Mouse (Mus musculus): ENCODE results near the gene Cdc42ep5. TPM values are rescaled to one million over a fixed set of nuclear protein-coding genes. Genes with fewer than 3 reads are reported as not detected.

The Cdc42ep5 gene
- polyA plus RNA-seq, 1 experiment from 2014 or later: 7.2 TPM

DNA sequence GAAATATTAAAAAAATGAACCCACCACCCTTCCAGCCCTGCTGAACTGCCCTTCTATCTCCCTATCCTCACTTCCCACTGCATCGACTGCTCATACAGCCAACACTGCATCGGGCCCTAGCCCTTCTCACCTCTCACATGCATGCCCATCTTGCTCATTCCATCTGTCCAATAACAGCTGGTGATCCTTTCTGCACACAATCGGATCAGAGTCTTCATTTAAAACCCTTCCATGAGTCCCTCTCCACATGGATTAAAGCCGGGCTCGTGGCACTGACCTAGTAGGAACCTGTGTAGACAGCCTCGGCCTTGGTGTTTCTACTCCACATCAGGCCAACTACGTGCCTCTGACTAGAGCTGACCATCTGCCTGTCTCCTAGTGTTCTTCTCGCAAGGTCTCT, 32.7 kb downstream of the Cdc42ep5 start:
- Histone ChIP-seq H3K9me3 (ENCODE audit: control insufficient read depth, low read length) (no peaks in the 10 kb centered on the region), H3K27me3 (ENCODE audit: control insufficient read depth, insufficient read depth, low read length) (no peaks in the 10 kb centered on the region), H3K27ac (no peak overlapping the region), H3K4me2 (replicated peaks) (no peak overlapping the region), H3K4me3 (replicated peaks; ENCODE audit: low read length) (no peak overlapping the region), H3K9ac (peak overlapping the region; percentile 3; the same call in 1 of the 2 replicates), H3K36me3 (replicated peaks; ENCODE audit: control insufficient read depth, insufficient read depth) (peaks cover 20% of the 10 kb centered on the region; the same call in 1 of the 2 replicates), H3K4me1 (replicated peaks; ENCODE audit: control insufficient read depth, insufficient read depth, low read length) (peaks cover 12% of the 10 kb centered on the region; the same call in 1 of the 2 replicates)
- no peak for DNase-seq (ENCODE audit: low spot score)
- no peak for ATAC-seq (ENCODE audit: low FRiP score)
- WGBS: 89% methylated on average over 8 of the region's 8 CpGs

GRCm38 (mm10) chr7:4130686-4131452, 33.8 kb downstream of the Cdc42ep5 start:
- Histone ChIP-seq H3K9ac (0 out of 2 replicates have a peak overlapping the region, but pooled peaks have one; percentile 37), H3K4me2 (replicated peaks) (no peak overlapping the region), H3K27me3 (ENCODE audit: control insufficient read depth, insufficient read depth, low read length) (no peaks in the 10 kb centered on the region), H3K4me3 (replicated peaks; ENCODE audit: low read length) (no peak overlapping the region), H3K9me3 (ENCODE audit: control insufficient read depth, low read length) (no peaks in the 10 kb centered on the region), H3K4me1 (replicated peaks; ENCODE audit: control insufficient read depth, insufficient read depth, low read length) (peaks cover 6% of the 10 kb centered on the region; the same call in 1 of the 2 replicates), H3K36me3 (replicated peaks; ENCODE audit: control insufficient read depth, insufficient read depth) (peaks cover 20% of the 10 kb centered on the region; the same call in 1 of the 2 replicates), H3K27ac (peak overlapping the region; percentile 75)
- DNase-seq (ENCODE audit: low spot score) (peak; percentile 91), ATAC-seq (ENCODE audit: low FRiP score) (peak; percentile 53)
- WGBS: 32% methylated on average over 13 of the region's 13 CpGs

GRCm38 (mm10) chr7:4128860-4129259, 35.8 kb downstream of the Cdc42ep5 start:
- Histone ChIP-seq H3K9ac (peak overlapping the region; percentile 6; the same call in 1 of the 2 replicates), H3K4me3 (replicated peaks; ENCODE audit: low read length) (no peak overlapping the region), H3K27me3 (ENCODE audit: control insufficient read depth, insufficient read depth, low read length) (no peaks in the 10 kb centered on the region), H3K4me1 (replicated peaks; ENCODE audit: control insufficient read depth, insufficient read depth, low read length) (peaks cover 20% of the 10 kb centered on the region), H3K36me3 (replicated peaks; ENCODE audit: control insufficient read depth, insufficient read depth) (peaks cover 20% of the 10 kb centered on the region; the same call in 1 of the 2 replicates), H3K27ac (0 out of 2 replicates have a peak overlapping the region, but pooled peaks have one; percentile 48), H3K4me2 (replicated peaks) (no peak overlapping the region), H3K9me3 (ENCODE audit: control insufficient read depth, low read length) (no peaks in the 10 kb centered on the region)
- no peak for ATAC-seq (ENCODE audit: low FRiP score)
- WGBS: 69% methylated on average over 6 of the region's 6 CpGs
- no peak for DNase-seq (ENCODE audit: low spot score)

DNA sequence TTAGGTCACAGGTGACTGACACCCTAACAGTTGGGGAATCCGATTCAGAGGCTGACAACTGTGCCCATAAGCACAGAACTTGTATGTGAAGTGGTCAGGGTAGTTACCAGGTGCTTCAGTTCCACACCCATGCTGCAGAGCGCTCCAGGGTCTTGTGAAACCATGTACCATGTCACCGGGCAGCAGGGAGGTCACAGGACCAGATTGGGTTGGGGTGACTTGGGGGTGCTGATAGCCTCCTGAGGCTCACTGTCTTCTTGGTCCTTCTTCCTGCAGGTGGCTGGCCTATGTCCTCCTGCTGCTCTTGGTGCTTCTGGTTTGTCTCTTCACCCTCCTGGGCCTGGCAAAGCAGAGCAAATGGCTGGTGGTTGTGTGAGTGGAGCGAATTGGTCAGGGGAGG, 36.8 kb downstream of the Cdc42ep5 start:
- Histone ChIP-seq H3K4me2 (replicated peaks) (no peak overlapping the region), H3K9me3 (ENCODE audit: control insufficient read depth, low read length) (no peaks in the 10 kb centered on the region), H3K36me3 (replicated peaks; ENCODE audit: control insufficient read depth, insufficient read depth) (peaks cover 20% of the 10 kb centered on the region; the same call in 1 of the 2 replicates), H3K27me3 (ENCODE audit: control insufficient read depth, insufficient read depth, low read length) (no peaks in the 10 kb centered on the region), H3K9ac (no peak overlapping the region), H3K4me1 (replicated peaks; ENCODE audit: control insufficient read depth, insufficient read depth, low read length) (peaks cover 27% of the 10 kb centered on the region), H3K4me3 (replicated peaks; ENCODE audit: low read length) (no peak overlapping the region), H3K27ac (no peak overlapping the region)
- 90% methylated on average over 4 of the region's 4 CpGs for WGBS
- DNase-seq (ENCODE audit: low spot score) (no peak), ATAC-seq (ENCODE audit: low FRiP score) (no peak)

DNA sequence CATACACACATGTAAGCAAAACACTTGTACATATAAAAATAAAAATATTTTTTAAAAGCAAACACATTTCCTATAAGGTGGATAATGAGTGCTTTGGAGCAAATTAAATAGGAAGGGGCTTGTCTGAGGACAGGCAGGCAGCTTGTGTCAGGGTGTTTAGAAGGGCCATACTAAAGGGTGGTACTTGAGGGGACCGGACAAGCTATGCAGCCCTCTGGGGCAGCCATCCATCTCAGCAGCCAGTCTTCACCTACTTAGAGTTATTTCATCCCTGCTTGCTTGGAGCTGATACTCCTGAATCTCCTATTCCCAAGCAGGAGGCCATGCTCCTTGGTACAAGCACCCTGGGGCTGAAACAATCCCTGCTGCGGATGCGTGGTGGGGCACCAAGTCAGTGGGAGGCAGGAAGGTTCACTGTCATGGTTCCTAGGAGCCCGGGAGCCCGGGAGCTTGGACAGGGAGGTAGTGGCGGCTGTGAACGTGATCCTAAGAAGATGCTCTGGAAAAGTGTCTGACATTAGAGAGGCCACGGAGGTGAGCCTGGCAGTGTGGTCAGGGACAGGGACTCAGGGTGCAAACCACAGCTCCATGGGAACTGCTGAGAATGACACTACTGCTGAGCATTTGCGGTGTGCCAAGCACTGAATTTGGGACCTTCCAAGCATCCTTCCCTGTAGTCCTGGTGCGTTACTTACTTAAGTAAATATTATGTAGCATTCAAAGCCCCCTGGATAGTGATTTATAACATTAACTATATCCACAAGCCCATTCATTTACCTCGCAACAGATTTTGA, 37.5 kb downstream of the Cdc42ep5 start:
- Histone ChIP-seq H3K4me2 (replicated peaks) (no peak overlapping the region), H3K9ac (no peak overlapping the region), H3K9me3 (ENCODE audit: control insufficient read depth, low read length) (no peaks in the 10 kb centered on the region), H3K36me3 (replicated peaks; ENCODE audit: control insufficient read depth, insufficient read depth) (peaks cover 15% of the 10 kb centered on the region; the same call in 1 of the 2 replicates), H3K27ac (peak overlapping the region; percentile 29; the same call in 1 of the 2 replicates), H3K4me1 (replicated peaks; ENCODE audit: control insufficient read depth, insufficient read depth, low read length) (peaks cover 27% of the 10 kb centered on the region), H3K4me3 (replicated peaks; ENCODE audit: low read length) (no peak overlapping the region), H3K27me3 (ENCODE audit: control insufficient read depth, insufficient read depth, low read length) (no peaks in the 10 kb centered on the region)
- DNase-seq (ENCODE audit: low spot score) (no peak), ATAC-seq (ENCODE audit: low FRiP score) (no peak)
- WGBS: 90% methylated on average over 11 of the region's 11 CpGs

DNA sequence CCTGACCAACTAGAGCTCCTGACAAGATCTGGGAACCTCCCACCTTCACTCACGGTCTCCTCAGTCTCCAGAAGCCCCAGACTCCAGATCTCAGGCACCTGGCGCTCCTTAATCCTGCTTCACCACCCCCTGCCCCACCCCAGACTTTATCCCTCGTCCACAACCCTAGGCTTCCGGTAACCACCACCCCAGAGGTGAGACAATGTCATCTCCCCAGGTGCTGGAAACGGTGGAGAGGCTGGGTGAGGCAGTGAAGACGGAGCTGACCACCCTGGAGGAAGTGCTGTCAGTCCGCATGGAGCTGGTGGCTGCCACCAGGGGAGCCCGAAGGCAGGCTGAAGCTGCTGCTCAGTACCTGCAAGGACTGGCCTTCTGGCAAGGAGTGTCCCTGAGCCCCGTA, 39.4 kb downstream of the Cdc42ep5 start:
- H3K27me3 ChIP-seq (ENCODE audit: control insufficient read depth, insufficient read depth, low read length): no peaks in the 10 kb centered on the region
- no peak overlapping the region for H3K4me3 ChIP-seq (replicated peaks; ENCODE audit: low read length)
- H3K4me2 ChIP-seq (replicated peaks): peak overlapping the region; percentile 68
- no peak for DNase-seq (ENCODE audit: low spot score)
- peaks cover 15% of the 10 kb centered on the region; the same call in 1 of the 2 replicates for H3K36me3 ChIP-seq (replicated peaks; ENCODE audit: control insufficient read depth, insufficient read depth)
- no peaks in the 10 kb centered on the region for H3K9me3 ChIP-seq (ENCODE audit: control insufficient read depth, low read length)
- WGBS: 35% methylated on average over 9 of the region's 9 CpGs
- peaks cover 34% of the 10 kb centered on the region for H3K4me1 ChIP-seq (replicated peaks; ENCODE audit: control insufficient read depth, insufficient read depth, low read length)
- peak overlapping the region; percentile 91 for H3K27ac ChIP-seq
- ATAC-seq (ENCODE audit: low FRiP score): no peak
- peak overlapping the region; percentile 45 for H3K9ac ChIP-seq

DNA sequence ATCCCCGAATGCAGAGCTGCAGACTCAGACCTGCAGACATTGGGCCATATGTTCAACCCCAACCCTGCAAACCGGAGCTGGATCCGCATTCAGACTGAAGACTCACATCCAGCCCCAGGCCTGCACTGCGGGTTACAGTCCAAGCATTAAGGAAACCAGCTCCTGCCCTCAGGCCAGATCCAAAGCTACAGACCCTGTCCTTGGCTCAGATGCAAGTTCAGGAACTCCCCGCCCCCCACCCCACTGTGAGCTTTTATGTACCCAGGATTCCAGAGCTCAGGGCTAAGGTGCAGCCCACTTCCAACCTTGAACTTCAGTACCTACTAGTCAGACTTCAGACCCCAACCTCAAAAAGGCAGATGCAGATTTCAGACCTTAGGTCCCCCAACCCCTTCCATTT, 39.8 kb downstream of the Cdc42ep5 start:
- H3K9me3 ChIP-seq (ENCODE audit: control insufficient read depth, low read length): no peaks in the 10 kb centered on the region
- H3K27me3 ChIP-seq (ENCODE audit: control insufficient read depth, insufficient read depth, low read length): no peaks in the 10 kb centered on the region
- peaks cover 39% of the 10 kb centered on the region for H3K4me1 ChIP-seq (replicated peaks; ENCODE audit: control insufficient read depth, insufficient read depth, low read length)
- ATAC-seq (ENCODE audit: low FRiP score): no peak
- peak overlapping the region; percentile 45 for H3K9ac ChIP-seq
- 13% methylated on average over 5 of the region's 5 CpGs for WGBS
- DNase-seq (ENCODE audit: low spot score): no peak
- H3K4me3 ChIP-seq (replicated peaks; ENCODE audit: low read length): peak overlapping the region; percentile 29
- peak overlapping the region; percentile 68 for H3K4me2 ChIP-seq (replicated peaks)
- H3K27ac ChIP-seq: peak overlapping the region; percentile 91
- H3K36me3 ChIP-seq (replicated peaks; ENCODE audit: control insufficient read depth, insufficient read depth): peaks cover 15% of the 10 kb centered on the region; the same call in 1 of the 2 replicates

- no peaks in the 10 kb centered on the region for H3K9me3 ChIP-seq (ENCODE audit: control insufficient read depth, low read length)
- H3K27me3 ChIP-seq (ENCODE audit: control insufficient read depth, insufficient read depth, low read length): no peaks in the 10 kb centered on the region
- DNase-seq (ENCODE audit: low spot score) (peak; percentile 93), ATAC-seq (ENCODE audit: low FRiP score) (peak; percentile 89)
- H3K36me3 ChIP-seq (replicated peaks; ENCODE audit: control insufficient read depth, insufficient read depth): peaks cover 15% of the 10 kb centered on the region; the same call in 1 of the 2 replicates
- H3K4me3 ChIP-seq (replicated peaks; ENCODE audit: low read length): peak overlapping the region; percentile 29
- H3K4me2 ChIP-seq (replicated peaks): peak overlapping the region; percentile 68
- WGBS: 1% methylated on average over 10 of the region's 10 CpGs
- H3K4me1 ChIP-seq (replicated peaks; ENCODE audit: control insufficient read depth, insufficient read depth, low read length): peaks cover 39% of the 10 kb centered on the region
- H3K9ac ChIP-seq: peak overlapping the region; percentile 87
- peak overlapping the region; percentile 91 for H3K27ac ChIP-seq
Observed at GRCm38 (mm10) chr7:4124315-4124759, 40.3 kb downstream of the Cdc42ep5 start.

DNA sequence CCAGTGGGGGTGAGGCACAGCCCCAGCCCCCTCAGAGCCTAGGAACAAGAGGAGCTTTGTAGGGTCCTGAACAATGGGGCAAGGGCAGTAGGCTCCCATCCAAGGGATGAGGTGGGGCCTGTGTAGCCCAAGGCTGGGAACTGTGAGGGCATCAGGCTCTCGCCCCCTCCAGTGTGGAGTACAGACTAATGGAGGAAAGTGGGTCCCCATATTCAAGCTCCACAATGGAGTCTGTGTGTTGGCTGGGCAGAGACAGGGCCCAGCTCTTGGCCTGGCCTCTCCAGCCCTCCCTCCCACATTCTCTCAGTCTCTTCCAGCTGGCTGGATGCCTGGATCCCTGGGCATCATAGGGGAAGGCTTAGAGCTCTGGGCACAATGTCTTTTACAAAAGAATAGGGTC, 40.9 kb downstream of the Cdc42ep5 start:
- ATAC-seq (ENCODE audit: low FRiP score): peak; percentile 81
- DNase-seq (ENCODE audit: low spot score): peak; percentile 69
- Histone ChIP-seq H3K27me3 (ENCODE audit: control insufficient read depth, insufficient read depth, low read length) (no peaks in the 10 kb centered on the region), H3K36me3 (replicated peaks; ENCODE audit: control insufficient read depth, insufficient read depth) (peaks cover 11% of the 10 kb centered on the region; the same call in 1 of the 2 replicates), H3K9me3 (ENCODE audit: control insufficient read depth, low read length) (no peaks in the 10 kb centered on the region), H3K4me2 (replicated peaks) (peak overlapping the region; percentile 68), H3K9ac (peak overlapping the region; percentile 87; the same call in 1 of the 2 replicates), H3K27ac (peak overlapping the region; percentile 91), H3K4me3 (replicated peaks; ENCODE audit: low read length) (peak overlapping the region; percentile 29), H3K4me1 (replicated peaks; ENCODE audit: control insufficient read depth, insufficient read depth, low read length) (peaks cover 44% of the 10 kb centered on the region)
- WGBS: 0% methylated on average over 1 of the region's 1 CpGs
